Mouse (Mus musculus) lung, embryonic 16.5 days (tissue): ENCODE results near the gene Heatr1. TPM values are rescaled to one million over a fixed set of nuclear protein-coding genes. Genes with fewer than 3 reads are reported as not detected.
A peak's percentile ranks its signal among the peaks of the same experiment; 100 is the strongest.

Experiments used
- ATAC-seq: fragments of 200-750 bp; cut with Nextera tagmentation; 2 replicates; pipeline ENCODE4 v1.8.0; 2017; ENCODE audit warnings: low read depth, mild to moderate bottlenecking, moderate library complexity
- H3K27ac ChIP-seq: fragments of 300-500 bp; sonication (generic); 2 replicates; pipeline ENCODE4 v1.5.1; 2014; ENCODE audit warnings: mild to moderate bottlenecking, control low read depth, low read length
- H3K27me3 ChIP-seq: fragments of 300-500 bp; sonication (generic); 2 replicates; pipeline ENCODE4 v1.6.1; 2014; ENCODE audit warnings: low read depth, low read length, mixed read lengths; ENCODE audit not compliant: control insufficient read depth, insufficient read depth
- H3K36me3 ChIP-seq: fragments of 300-500 bp; sonication (generic); 2 replicates; pipeline ENCODE4 v1.6.1; 2014; ENCODE audit warnings: low read length; ENCODE audit not compliant: control insufficient read depth, insufficient read depth
- H3K4me1 ChIP-seq: fragments of 300-500 bp; sonication (generic); replicated peaks from 2 replicates; pipeline ENCODE4 v1.6.1; 2014; ENCODE audit warnings: low read length, mixed read lengths; ENCODE audit not compliant: control insufficient read depth, insufficient read depth
- H3K4me2 ChIP-seq: fragments of 300-500 bp; sonication (generic); 2 replicates; pipeline ENCODE4 v1.6.1; 2014; ENCODE audit warnings: low read depth, low read length, control low read depth
- H3K4me3 ChIP-seq: fragments of 300-500 bp; sonication (generic); 2 replicates; pipeline ENCODE4 v1.5.1; 2014; ENCODE audit warnings: mild to moderate bottlenecking, low read length, control low read depth
- H3K9ac ChIP-seq: fragments of 300-500 bp; sonication (generic); 2 replicates; pipeline ENCODE4 v1.6.1; 2014; ENCODE audit warnings: low read length, control low read depth
- H3K9me3 ChIP-seq: fragments of 300-500 bp; sonication (generic); 2 replicates; pipeline ENCODE4 v1.6.1; 2016; ENCODE audit warnings: low read length; ENCODE audit not compliant: control insufficient read depth
- WGBS: fragments of 180-500 bp; shearing (Covaris S2); extraction: QIAGEN DNeasy Blood & Tissue Kit; methylation state at CpG from one replicate; pipeline ENCODE4 v1.1.7; 2014; 5-methylcytosine and 5-hydroxymethylcytosine counted together
- polyA plus RNA-seq: library from polyadenylated mRNA; unstranded; fragments of >200 nt; fragmentation: Nextera tagmentation; extraction: Ambion mirVana; gene quantifications from 2 replicates; pipeline ENCODE4 v1.2.1, GENCODE M21; 2015

Heatr1 gene
- polyA plus RNA-seq, 1 experiment from 2014 or later, result 14.6 TPM

DNA sequence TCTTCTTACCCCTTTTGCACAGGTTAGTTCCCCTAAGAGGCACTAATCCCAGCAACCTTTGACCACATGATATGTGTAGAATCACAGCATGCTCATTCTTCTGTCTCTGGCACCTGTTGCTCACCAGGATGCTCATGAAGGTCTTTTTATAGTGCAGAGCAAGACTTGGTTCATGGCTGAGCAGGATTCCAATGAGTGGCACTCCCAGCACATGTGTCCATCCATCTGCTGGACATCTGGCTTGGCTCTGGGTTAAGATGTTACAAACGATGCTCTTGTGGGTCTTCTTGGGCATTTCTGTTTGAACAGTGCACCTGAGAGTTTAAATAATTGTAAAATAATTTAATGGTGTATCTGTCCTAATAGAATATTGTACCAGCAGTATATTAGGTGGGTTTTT, 18.0 kb upstream of the Heatr1 start:
- no peak for ATAC-seq
- H3K27ac ChIP-seq, result no peak overlapping the region
- no peak overlapping the region for H3K4me3 ChIP-seq
- no peak overlapping the region for H3K9ac ChIP-seq
- WGBS, result 46% methylated on average over 1 of the region's 1 CpGs
- H3K36me3 ChIP-seq, result no peaks in the 10 kb centered on the region
- no peaks in the 10 kb centered on the region for H3K4me1 ChIP-seq
- H3K27me3 ChIP-seq, result no peaks in the 10 kb centered on the region
- H3K4me2 ChIP-seq, result no peak overlapping the region
- no peaks in the 10 kb centered on the region for H3K9me3 ChIP-seq

DNA sequence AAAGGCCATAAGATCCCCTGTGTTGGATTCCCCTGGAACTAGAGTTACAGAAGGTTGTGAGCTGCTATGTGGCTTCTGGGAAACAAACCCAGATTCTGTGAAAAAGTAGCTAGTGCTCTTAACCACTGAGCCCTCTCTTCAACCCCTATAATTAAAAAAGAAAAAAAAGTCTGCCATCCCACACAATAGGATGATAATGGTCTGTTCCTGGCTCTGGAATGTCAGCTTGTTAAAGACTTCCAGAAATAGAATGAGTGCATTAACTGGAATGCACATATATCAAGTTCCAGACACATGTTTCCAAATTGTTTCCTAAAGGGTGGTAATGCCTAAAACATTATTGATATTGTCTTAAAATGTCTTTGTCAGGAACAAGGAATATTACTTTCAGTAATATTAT, 10.0 kb upstream of the Heatr1 start:
- ATAC-seq, result no peak
- Histone ChIP-seq H3K4me1 (no peaks in the 10 kb centered on the region), H3K4me2 (no peak overlapping the region), H3K36me3 (no peaks in the 10 kb centered on the region), H3K9me3 (no peaks in the 10 kb centered on the region), H3K4me3 (no peak overlapping the region), H3K27ac (no peak overlapping the region), H3K9ac (no peak overlapping the region), H3K27me3 (no peaks in the 10 kb centered on the region)

DNA sequence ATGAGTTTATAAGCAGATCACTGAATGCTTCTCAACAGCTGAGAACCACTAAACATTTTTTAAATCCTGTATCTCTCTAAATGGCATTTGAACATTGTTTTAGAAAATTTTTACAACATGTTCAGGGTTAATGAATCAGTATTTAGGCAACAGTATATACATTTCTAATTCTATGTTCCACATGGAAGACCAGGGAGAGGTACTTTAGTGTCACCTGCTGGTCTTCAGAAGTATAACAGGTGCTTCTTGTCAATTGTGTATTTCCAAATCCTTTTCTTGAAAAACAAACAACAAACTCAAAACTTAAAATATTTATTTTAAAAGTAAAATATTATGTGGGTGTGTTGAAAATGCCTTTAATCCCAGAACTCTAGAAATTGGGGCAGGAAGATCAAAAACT, 8.5 kb upstream of the Heatr1 start:
- H3K27ac ChIP-seq, result no peak overlapping the region

DNA sequence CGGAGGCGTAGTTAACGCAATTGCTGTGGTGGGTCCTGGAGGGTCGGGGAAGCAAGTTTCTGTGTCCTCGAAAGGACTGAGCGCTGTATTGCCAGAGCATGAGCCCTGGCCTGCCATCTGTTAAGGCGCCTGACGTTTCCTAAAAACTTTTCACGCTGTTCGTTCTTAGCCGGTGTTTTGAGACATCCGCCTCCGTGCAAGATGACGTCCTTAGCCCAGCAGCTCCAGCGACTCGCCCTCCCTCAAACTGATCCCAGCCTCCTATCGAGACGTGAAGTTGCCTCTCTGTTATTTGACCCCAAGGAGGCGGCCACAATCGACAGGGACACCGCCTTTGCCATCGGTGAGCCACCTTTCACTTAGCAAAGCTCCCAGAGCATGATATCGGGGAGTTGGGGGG, 744 bp downstream of the Heatr1 start:
- Histone ChIP-seq H3K27me3 (no peaks in the 10 kb centered on the region), H3K27ac (no peak overlapping the region), H3K9me3 (no peaks in the 10 kb centered on the region), H3K4me2 (peak overlapping the region; percentile 96), H3K36me3 (peaks cover 6% of the 10 kb centered on the region; the same call in 1 of the 2 replicates), H3K4me3 (peak overlapping the region; percentile 97), H3K9ac (peak overlapping the region; percentile 75), H3K4me1 (peaks cover 7% of the 10 kb centered on the region)
- WGBS, result under 1% methylated on average over 23 of the region's 23 CpGs
- ATAC-seq, result peak; percentile 8; the same call in 1 of the 2 replicates

More for the DNA sequence above, 8.5 kb upstream of the Heatr1 start:
- ATAC-seq, result no peak
- Histone ChIP-seq H3K27me3 (no peaks in the 10 kb centered on the region), H3K9me3 (no peaks in the 10 kb centered on the region), H3K4me3 (no peak overlapping the region), H3K36me3 (no peaks in the 10 kb centered on the region), H3K4me1 (no peaks in the 10 kb centered on the region), H3K4me2 (no peak overlapping the region), H3K9ac (no peak overlapping the region)

DNA sequence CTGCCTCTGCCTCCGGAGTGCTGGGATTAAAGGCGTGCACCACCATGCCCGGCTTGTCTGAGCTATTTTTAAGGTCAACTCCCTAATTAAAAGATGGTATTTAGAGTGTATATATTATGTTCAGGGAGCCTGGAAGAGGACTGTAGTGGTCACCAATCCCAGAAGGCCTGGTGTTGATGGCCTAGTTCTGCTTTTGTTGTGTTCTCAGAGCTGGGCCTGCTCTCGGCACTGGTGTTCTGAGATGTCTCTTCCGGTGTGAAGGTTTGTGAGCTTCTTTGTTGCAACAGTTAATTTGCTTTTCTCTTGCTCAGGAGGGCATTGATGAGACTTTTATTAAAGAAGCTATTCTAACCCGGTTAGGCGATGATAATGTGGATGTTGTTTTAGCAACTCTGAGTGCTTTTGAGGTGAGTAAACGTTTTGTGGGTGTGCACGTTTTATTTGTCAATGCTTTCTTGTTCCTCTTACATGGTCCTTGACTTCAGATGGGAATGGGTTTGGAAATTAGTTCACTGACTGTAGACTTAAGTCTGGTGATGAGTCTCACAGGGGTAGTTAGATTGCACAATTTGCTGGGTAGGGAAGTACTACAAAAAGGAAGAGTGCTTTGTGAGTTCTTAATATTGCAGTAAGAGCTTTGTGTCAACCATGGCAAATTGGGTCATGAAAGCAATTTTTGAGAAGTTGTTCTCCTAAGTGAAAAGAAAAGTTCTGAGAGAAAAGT, 13.7 kb downstream of the Heatr1 start:
- no peaks in the 10 kb centered on the region for H3K27me3 ChIP-seq
- no peak overlapping the region for H3K27ac ChIP-seq
- H3K36me3 ChIP-seq, result peaks cover 17% of the 10 kb centered on the region
- no peak for ATAC-seq
- no peaks in the 10 kb centered on the region for H3K9me3 ChIP-seq
- no peak overlapping the region for H3K9ac ChIP-seq
- WGBS, result 84% methylated on average over 9 of the region's 9 CpGs
- H3K4me3 ChIP-seq, result no peak overlapping the region
- H3K4me2 ChIP-seq, result no peak overlapping the region
- no peaks in the 10 kb centered on the region for H3K4me1 ChIP-seq

DNA sequence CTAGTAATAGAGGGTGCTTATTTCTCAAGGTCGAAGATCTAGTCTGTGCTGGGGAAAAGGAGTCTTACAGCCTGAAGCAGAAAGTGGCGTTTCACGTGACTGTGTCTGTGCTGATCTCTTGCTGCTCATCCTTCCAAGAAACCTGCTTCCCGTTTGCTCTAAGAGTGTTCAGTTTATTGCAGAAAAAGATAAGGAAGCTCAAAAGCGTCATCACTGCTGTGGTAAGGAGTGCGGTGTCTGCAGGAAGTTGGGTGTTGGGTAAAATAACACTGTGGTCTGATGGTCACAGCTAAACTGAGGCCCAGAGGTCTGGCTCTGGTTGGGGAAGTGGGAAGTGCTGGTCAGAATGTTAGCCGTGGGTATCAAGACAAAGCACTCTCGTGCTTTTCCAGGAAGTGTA, 17.2 kb downstream of the Heatr1 start:
- Histone ChIP-seq H3K9ac (no peak overlapping the region), H3K27me3 (no peaks in the 10 kb centered on the region), H3K4me1 (no peaks in the 10 kb centered on the region), H3K4me3 (no peak overlapping the region), H3K4me2 (no peak overlapping the region), H3K27ac (no peak overlapping the region), H3K9me3 (no peaks in the 10 kb centered on the region), H3K36me3 (peaks cover 28% of the 10 kb centered on the region)
- 85% methylated on average over 8 of the region's 8 CpGs for WGBS
- ATAC-seq, result no peak

DNA sequence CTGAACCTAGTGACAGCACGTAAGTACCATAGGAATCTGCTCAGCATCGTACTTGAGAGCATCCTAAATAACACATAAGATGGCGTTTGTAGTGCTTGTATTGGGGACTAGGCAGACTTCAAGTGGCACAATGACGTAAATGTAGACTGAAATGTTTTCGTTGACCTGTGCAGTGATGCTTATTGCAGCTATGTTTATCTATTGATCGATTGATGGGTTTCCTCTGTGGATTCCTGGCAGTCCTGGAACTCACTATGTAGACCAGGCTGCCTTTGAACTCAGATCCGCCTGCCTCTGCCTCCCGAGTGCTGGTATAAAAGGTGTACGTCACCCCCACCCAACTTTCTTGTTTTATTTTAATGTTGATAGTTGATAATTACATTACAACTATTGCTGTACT, 25.8 kb downstream of the Heatr1 start:
- Histone ChIP-seq H3K4me1 (no peaks in the 10 kb centered on the region), H3K36me3 (peaks cover 34% of the 10 kb centered on the region), H3K4me2 (no peak overlapping the region), H3K9ac (no peak overlapping the region), H3K9me3 (no peaks in the 10 kb centered on the region), H3K4me3 (no peak overlapping the region), H3K27ac (no peak overlapping the region), H3K27me3 (no peaks in the 10 kb centered on the region)
- ATAC-seq, result no peak
- 87% methylated on average over 9 of the region's 9 CpGs for WGBS

DNA sequence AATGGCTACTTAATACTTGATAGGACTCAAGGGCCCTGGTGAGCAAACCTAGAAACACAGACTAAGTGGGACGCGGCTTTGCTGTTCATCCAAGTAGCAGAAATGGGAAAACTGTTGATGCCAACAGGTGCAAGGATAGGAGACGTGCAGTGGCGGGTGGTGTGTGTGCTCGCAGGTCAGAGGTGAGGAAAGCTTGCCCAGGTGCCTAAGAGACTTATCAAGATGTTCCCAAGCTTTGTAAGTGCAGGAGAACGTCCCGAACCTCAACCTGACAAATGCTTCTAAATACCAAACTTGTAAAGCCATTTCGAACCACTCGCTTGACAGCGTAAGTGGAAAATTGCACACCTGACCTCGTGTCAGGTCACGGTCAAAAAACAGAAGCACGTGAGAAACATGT, 33.7 kb downstream of the Heatr1 start:
- Histone ChIP-seq H3K4me3 (no peak overlapping the region), H3K27ac (no peak overlapping the region), H3K36me3 (peaks cover 36% of the 10 kb centered on the region), H3K4me1 (no peaks in the 10 kb centered on the region), H3K27me3 (no peaks in the 10 kb centered on the region), H3K9me3 (no peaks in the 10 kb centered on the region), H3K9ac (no peak overlapping the region), H3K4me2 (no peak overlapping the region)
- 92% methylated on average over 13 of the region's 13 CpGs for WGBS
- no peak for ATAC-seq

DNA sequence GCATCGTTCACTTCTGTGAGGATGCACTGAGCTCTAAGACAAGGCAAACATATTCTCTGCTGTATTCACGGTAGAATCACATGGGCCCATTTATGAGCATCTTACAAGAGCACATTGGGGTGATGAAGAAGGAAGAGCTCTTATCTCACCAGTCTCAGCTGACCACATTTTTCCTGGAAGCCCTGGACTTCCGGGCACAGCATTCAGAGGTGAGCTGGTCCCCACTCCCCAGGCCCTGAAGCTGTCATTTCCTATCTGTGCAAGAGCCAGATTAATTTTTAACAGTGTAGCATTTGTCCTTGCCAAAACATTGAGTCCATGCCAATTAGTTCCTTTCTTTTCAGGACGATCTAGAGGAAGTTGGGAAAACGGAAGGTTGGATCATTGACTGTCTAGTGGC, 39.0 kb downstream of the Heatr1 start:
- no peak for ATAC-seq
- H3K4me1 ChIP-seq, result no peaks in the 10 kb centered on the region
- H3K27me3 ChIP-seq, result no peaks in the 10 kb centered on the region
- no peak overlapping the region for H3K27ac ChIP-seq
- no peak overlapping the region for H3K4me3 ChIP-seq
- H3K9ac ChIP-seq, result no peak overlapping the region
- WGBS, result 72% methylated on average over 5 of the region's 5 CpGs
- no peak overlapping the region for H3K4me2 ChIP-seq
- H3K36me3 ChIP-seq, result peaks cover 38% of the 10 kb centered on the region
- no peaks in the 10 kb centered on the region for H3K9me3 ChIP-seq

DNA sequence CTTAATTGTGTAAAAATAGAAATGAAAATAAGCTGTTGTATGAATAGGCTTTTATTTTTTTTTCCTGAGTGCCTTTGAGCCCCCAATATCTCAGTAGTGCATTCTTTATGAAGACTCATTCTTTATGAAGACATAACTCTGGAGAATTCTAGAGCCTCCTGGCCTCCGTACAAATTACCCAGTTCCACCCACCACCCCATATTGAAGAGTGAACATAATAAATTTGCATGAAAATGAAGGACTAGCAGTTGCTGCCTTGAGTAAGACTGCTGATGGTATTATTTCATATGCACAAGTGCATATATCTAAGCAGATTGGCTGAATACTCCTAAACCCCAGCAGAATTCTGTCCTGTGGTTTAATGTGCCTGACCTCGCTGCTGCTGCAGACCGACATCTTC, 44.8 kb downstream of the Heatr1 start:
- no peak for ATAC-seq
- 94% methylated on average over 3 of the region's 3 CpGs for WGBS
- H3K9me3 ChIP-seq, result no peaks in the 10 kb centered on the region
- H3K27me3 ChIP-seq, result no peaks in the 10 kb centered on the region
- H3K4me2 ChIP-seq, result no peak overlapping the region
- H3K27ac ChIP-seq, result no peak overlapping the region
- no peak overlapping the region for H3K9ac ChIP-seq
- H3K4me3 ChIP-seq, result no peak overlapping the region
- H3K4me1 ChIP-seq, result peaks cover 5% of the 10 kb centered on the region
- peaks cover 29% of the 10 kb centered on the region for H3K36me3 ChIP-seq
